Mouse (Mus musculus) stomach, embryonic 14.5 days (tissue): Measurements from ENCODE around the gene Rfpl4. TPM values are rescaled to one million over a fixed set of nuclear protein-coding genes. Genes with fewer than 3 reads are reported as not detected.
"Not testable (repeated sequence)": the region's sequence is repeated elsewhere in the genome, so short reads cannot be mapped to it uniquely, and the experiment has no call there.

Experiments used
- ATAC-seq: fragments of 200-750 bp; cut with Nextera tagmentation; 2 replicates; pipeline ENCODE4 v1.8.0; 2017; ENCODE audit warnings: low read depth, moderate TSS enrichment; ENCODE audit not compliant: insufficient number of reproducible peaks, insufficient read depth, low FRiP score
- H3K27ac ChIP-seq: fragments of 300-500 bp; sonication (generic); 2 replicates; pipeline ENCODE4 v1.5.1; 2014; ENCODE audit warnings: mild to moderate bottlenecking, low read length, moderate library complexity, mixed read lengths
- H3K27me3 ChIP-seq: fragments of 300-500 bp; sonication (generic); 2 replicates; pipeline ENCODE4 v1.6.1; 2014; ENCODE audit warnings: low read length, control low read depth, mixed read lengths; ENCODE audit not compliant: control insufficient read depth, insufficient read depth
- H3K36me3 ChIP-seq: fragments of 300-500 bp; sonication (generic); 2 replicates; pipeline ENCODE4 v1.6.1; 2014; ENCODE audit warnings: mild to moderate bottlenecking, control low read depth, low read length, moderate library complexity, mixed read lengths; ENCODE audit not compliant: control insufficient read depth, insufficient read depth
- H3K4me1 ChIP-seq: fragments of 300-500 bp; sonication (generic); 2 replicates; pipeline ENCODE4 v1.6.1; 2014; ENCODE audit warnings: low read length, control low read depth, mixed read lengths; ENCODE audit not compliant: control insufficient read depth, insufficient read depth
- H3K4me2 ChIP-seq: fragments of 300-500 bp; sonication (generic); replicated peaks from 2 replicates; pipeline ENCODE4 v1.6.1; 2014; ENCODE audit warnings: low read depth, low read length, control low read depth
- H3K4me3 ChIP-seq: fragments of 300-500 bp; sonication (generic); 2 replicates; pipeline ENCODE4 v1.5.1; 2014; ENCODE audit warnings: low read depth, low read length, control low read depth
- H3K9ac ChIP-seq: fragments of 300-500 bp; sonication (generic); replicated peaks from 2 replicates; pipeline ENCODE4 v1.6.1; 2014; ENCODE audit warnings: low read depth, mild to moderate bottlenecking, control low read depth, low read length, moderate library complexity, mixed read lengths
- H3K9me3 ChIP-seq: fragments of 300-500 bp; sonication (generic); 2 replicates; pipeline ENCODE4 v1.6.1; 2016; ENCODE audit warnings: low read depth, low read length, control low read depth; ENCODE audit not compliant: control insufficient read depth
- WGBS: fragments of 180-500 bp; shearing (Covaris S2); extraction: QIAGEN DNeasy Blood & Tissue Kit; methylation state at CpG from one replicate; pipeline ENCODE4 v1.1.7; 2014; 5-methylcytosine and 5-hydroxymethylcytosine counted together
- polyA plus RNA-seq: library from polyadenylated mRNA; unstranded; fragments of >200 nt; fragmentation: Nextera tagmentation; extraction: Ambion mirVana; gene quantifications from 2 replicates; pipeline ENCODE4 v1.2.1, GENCODE M21; 2014

Gene Rfpl4
- polyA plus RNA-seq, result not detected in 2 replicates

DNA sequence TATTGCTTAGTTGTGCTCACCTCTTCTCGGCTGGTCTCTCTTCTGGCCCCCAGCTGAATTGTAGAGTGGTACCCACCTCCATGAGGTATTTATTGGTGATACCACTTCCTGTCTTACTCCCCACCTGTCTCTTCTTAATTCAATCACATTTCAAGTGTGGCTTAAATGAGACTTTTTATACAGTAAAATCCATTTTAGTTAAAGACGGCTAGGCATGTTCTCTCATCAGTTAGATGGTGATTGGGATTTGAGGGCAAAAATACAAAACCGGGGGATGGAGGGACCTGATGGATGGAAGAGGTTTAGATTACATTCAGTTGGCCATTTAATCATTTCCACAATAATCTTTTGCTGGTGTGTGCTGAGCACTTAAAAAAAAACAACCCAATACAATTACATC lies at the start of gene Rfpl4:
TSS of gene Rfpl4 (minus strand) at position 101 of the 400 bp plus-strand sequence.
- WGBS, result 88% methylated on average over 3 of the region's 3 CpGs
- Histone ChIP-seq H3K9me3 (no peaks in the 10 kb centered on the region), H3K4me1 (no peaks in the 10 kb centered on the region), H3K27ac (no peak within 1 kb of the TSS), H3K27me3 (no peaks in the 10 kb centered on the region), H3K4me3 (no peak within 1 kb of the TSS), H3K36me3 (no peaks in the 10 kb centered on the region), H3K4me2 (no peak within 1 kb of the TSS), H3K9ac (no peak within 1 kb of the TSS)
- ATAC-seq, result no peak

DNA sequence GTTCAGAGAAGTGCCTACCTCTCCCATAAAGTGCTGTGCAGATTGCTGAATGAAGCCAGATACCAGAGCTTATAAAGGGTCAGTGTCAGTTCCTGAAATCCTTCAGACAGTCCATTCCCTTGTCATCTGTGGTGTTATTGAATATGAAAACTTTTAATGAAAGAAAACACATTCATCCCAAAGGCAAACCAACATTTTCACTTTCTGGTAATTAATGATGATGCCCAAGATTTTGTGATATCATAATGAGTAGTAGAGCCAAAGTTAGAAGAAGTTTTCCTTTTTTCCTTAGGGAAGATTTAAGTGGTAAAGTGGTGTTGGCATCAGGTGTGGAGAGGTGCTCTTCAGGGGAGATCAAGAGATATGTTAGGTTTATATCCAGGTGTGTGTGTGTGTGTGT lies 32.8 kb upstream of the Rfpl4 start, which contains the start of gene Vmn1r55:
TSS of gene Vmn1r55 (minus strand) at position 101 of the 400 bp plus-strand sequence.
- H3K9me3 ChIP-seq, H3K36me3 ChIP-seq, H3K27ac ChIP-seq, H3K9ac ChIP-seq, H3K4me2 ChIP-seq, ATAC-seq, H3K27me3 ChIP-seq, H3K4me3 ChIP-seq, H3K4me1 ChIP-seq: not testable (repeated sequence)

DNA sequence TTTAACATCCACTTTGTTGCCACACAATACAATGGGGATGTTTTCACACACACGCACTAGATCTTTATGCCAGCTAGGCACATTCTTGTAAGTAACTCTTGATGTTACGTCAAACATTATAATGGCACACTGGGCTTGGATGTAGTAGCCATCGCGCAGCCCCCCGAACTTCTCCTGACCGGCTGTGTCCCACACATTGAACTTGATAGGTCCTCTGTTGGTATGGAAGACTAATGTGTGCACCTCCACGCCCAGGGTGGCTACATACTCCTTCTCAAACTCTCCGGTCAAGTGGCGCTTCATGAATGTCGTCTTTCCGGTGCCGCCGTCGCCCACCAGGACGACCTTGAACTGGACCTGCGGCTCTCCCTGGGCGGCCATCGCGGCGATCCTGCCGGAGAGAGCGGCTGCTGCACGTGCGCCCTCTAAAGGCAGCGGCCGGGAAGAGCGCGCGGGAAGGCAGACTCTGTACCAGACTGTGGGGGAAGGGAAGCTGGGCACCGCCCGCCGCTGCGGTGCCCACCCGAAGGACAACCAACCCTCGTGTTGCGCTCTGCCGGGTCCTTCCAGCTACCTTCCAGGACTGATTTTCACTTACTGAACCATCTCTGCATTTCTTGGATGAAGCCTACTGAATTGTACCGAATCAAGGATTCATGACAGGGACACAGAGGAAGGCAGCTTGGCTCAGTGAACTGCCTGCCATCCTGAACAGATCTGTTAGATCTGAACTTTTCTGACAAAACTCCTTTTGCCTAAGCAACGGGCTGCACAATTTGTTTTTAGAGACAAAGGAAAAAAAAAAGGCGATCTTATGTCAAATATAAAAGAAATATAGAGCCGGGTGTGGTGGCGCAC lies 9.0 kb upstream of the Rfpl4 start, which contains the start of gene Rasl2-9:
TSS of gene Rasl2-9 (minus strand) at position 402 of the 858 bp plus-strand sequence.
- Histone ChIP-seq H3K9ac (no peak within 1 kb of the TSS), H3K4me3 (peak within 1 kb of the TSS; percentile 13)
- WGBS, result 17% methylated on average over 42 of the region's 42 CpGs

DNA sequence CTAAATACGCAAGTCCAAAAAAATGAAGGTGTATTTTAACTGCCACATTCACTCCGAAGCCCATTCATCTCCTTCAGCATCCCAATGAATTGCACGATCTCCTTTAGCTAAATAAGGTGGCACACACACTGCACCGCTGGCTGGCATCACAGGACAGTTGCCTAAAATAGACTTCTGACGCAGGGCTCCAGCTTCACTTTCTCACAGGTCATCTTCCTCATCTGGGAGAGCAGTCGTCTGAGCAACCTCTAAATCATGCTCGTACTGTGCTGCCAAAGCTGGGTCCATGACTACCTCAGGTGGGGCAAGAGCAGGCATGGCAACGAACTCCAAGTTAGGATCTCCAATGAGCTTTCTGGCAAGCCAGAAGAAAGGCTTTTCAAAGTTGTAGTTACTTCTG lies 8.3 kb upstream of the Rfpl4 start:
- 81% methylated on average over 8 of the region's 8 CpGs for WGBS
- ATAC-seq, result no peak
- H3K36me3 ChIP-seq, result no peaks in the 10 kb centered on the region

More for the DNA sequence above, 9.0 kb upstream of the Rfpl4 start, which contains the start of gene Rasl2-9:
- Histone ChIP-seq H3K36me3 (no peaks in the 10 kb centered on the region), H3K9me3 (no peaks in the 10 kb centered on the region), H3K27me3 (no peaks in the 10 kb centered on the region), H3K27ac (no peak within 1 kb of the TSS), H3K4me2 (peak within 1 kb of the TSS; percentile 46), H3K4me1 (no peaks in the 10 kb centered on the region)
- ATAC-seq, result peak; percentile 74; the same call in 1 of the 2 replicates

DNA sequence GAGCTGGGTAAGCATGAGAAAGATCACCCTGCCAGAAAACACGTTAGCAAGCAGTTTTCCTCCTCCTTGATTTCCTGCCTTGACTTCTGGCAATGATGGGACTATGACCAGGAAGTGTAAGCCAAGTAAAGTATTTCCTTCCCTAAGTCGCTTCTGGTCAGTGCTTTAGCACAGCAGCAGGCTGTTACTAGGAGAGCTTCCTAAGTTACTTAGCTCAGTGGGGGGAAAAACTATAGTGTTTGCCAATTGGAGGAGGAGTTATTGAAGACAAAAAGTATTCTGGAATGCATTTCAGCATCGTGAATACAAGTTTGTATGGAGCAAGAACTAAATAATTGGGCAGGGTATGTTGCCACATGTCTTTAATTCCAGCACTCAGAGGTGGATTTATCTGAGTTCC lies 4.0 kb downstream of the Rfpl4 start:
- Histone ChIP-seq H3K4me3 (no peak overlapping the region), H3K36me3 (no peaks in the 10 kb centered on the region), H3K27me3 (no peaks in the 10 kb centered on the region), H3K4me1 (no peaks in the 10 kb centered on the region), H3K9me3 (no peaks in the 10 kb centered on the region), H3K9ac (no peak overlapping the region), H3K27ac (no peak overlapping the region), H3K4me2 (no peak overlapping the region)
- ATAC-seq, result no peak
- WGBS, result 34% methylated on average over 3 of the region's 3 CpGs

More for the DNA sequence above, 8.3 kb upstream of the Rfpl4 start:
- no peaks in the 10 kb centered on the region for H3K27me3 ChIP-seq
- no peaks in the 10 kb centered on the region for H3K4me1 ChIP-seq
- no peak overlapping the region for H3K4me3 ChIP-seq
- H3K27ac ChIP-seq, result no peak overlapping the region
- H3K9me3 ChIP-seq, result no peaks in the 10 kb centered on the region
- H3K4me2 ChIP-seq, result no peak overlapping the region
- H3K9ac ChIP-seq, result no peak overlapping the region

DNA sequence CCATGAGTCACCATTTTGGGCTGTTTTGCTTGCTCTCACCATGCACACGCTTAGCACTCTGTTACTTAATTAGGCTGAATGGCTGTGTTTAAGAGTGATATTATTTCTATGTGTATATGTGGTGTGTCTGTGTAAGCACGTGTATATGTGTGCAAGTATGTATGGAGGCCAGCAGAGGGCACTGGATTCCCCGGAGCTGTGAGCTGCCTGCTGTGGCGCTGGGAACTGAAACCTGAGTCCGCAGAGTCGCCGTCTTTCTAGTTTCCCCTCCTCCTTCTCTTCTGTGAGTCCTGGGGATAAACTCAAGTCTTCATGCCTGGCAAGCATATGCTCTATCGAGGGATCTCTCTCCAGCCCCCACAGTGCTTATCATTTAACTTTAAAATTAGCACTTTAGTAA lies 7.4 kb downstream of the Rfpl4 start:
- no peak overlapping the region for H3K27ac ChIP-seq
- H3K36me3 ChIP-seq, result no peaks in the 10 kb centered on the region
- 80% methylated on average over 8 of the region's 8 CpGs for WGBS
- no peak overlapping the region for H3K9ac ChIP-seq
- H3K4me1 ChIP-seq, result no peaks in the 10 kb centered on the region
- no peak for ATAC-seq
- H3K4me3 ChIP-seq, result no peak overlapping the region
- H3K27me3 ChIP-seq, result no peaks in the 10 kb centered on the region
- no peak overlapping the region for H3K4me2 ChIP-seq
- no peaks in the 10 kb centered on the region for H3K9me3 ChIP-seq

DNA sequence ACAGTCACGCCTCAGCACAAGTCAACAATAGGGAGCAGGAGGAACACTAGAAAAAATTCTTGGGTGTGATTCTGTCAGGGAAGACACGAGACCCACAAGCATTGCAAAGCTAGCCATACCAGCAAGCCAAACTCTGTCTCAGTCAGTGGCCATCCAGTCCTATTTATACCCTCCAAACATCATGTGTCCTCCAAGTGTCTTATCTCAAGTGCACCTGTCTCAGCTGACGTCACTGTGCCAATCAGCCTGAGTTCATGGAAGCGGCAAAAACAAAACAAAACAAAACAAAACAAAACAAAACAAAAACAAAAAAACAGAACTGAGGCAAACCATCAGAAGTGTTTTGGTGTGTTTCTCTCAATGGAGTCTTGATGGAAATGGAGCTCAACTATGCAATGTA lies 8.5 kb downstream of the Rfpl4 start:
- ATAC-seq, result no peak
- 73% methylated on average over 4 of the region's 4 CpGs for WGBS
- H3K4me1 ChIP-seq, result no peaks in the 10 kb centered on the region
- no peaks in the 10 kb centered on the region for H3K27me3 ChIP-seq
- H3K4me3 ChIP-seq, result no peak overlapping the region
- no peaks in the 10 kb centered on the region for H3K9me3 ChIP-seq
- H3K4me2 ChIP-seq, result no peak overlapping the region
- no peaks in the 10 kb centered on the region for H3K36me3 ChIP-seq
- H3K9ac ChIP-seq, result no peak overlapping the region
- H3K27ac ChIP-seq, result no peak overlapping the region

DNA sequence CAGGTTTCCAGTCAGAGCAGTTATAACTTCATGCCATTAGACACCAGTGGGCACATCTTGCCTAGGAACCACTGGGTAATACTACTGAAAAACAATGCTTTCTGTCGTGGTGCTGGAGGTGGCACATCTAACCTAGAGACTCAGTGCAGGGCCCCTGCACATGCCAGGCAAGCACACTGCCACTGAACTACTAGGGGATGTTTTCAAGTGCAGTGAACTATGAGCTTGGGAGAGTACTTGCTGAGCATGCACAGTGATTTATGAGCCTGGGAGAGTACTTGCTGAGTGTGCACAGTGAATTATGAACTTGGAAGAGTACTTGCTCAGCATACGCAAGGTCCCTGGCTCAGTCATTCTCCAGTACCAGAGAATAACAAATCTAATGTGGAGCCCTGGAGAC lies 14.2 kb downstream of the Rfpl4 start:
- Histone ChIP-seq H3K4me1 (no peaks in the 10 kb centered on the region), H3K4me2 (no peak overlapping the region), H3K9me3 (no peaks in the 10 kb centered on the region), H3K27me3 (no peaks in the 10 kb centered on the region), H3K27ac (no peak overlapping the region), H3K36me3 (peaks cover 14% of the 10 kb centered on the region), H3K9ac (no peak overlapping the region), H3K4me3 (no peak overlapping the region)
- no peak for ATAC-seq
- WGBS, result 88% methylated on average over 2 of the region's 2 CpGs
